Mouse (Mus musculus) cerebellum, adult 2 months (tissue): ENCODE results near the gene Gdpd5.

ENCODE experiments used
- CTCF ChIP-seq: fragments of 200-500 bp; IDR thresholded peaks from 2 replicates; pipeline ENCODE4 v1.5.1; 2011; ENCODE audit warnings: low read depth, mild to moderate bottlenecking, control low read depth, low read length, moderate library complexity, borderline replicate concordance; ENCODE audit not compliant: insufficient read depth
- POLR2A ChIP-seq: fragments of 200-500 bp; IDR thresholded peaks from 2 replicates; pipeline ENCODE4 v1.6.1; 2011; ENCODE audit warnings: low read length, control low read depth, borderline replicate concordance; ENCODE audit not compliant: insufficient read depth

GRCm38 (mm10) chr7:99403254-99403653 is 22.0 kb downstream of the Gdpd5 start:
- no peak for TF ChIP-seq CTCF
- no peak for TF ChIP-seq POLR2A
